Mouse (Mus musculus) gonadal fat pad, adult 2 months (tissue): Measurements from ENCODE around the gene Gprc5c. TPM values are rescaled to one million over a fixed set of nuclear protein-coding genes. Genes with fewer than 3 reads are reported as not detected.

ENCODE experiments used
- DNase-seq: peaks from one replicate; pipeline ENCODE4 v3.0.0-alpha.2; 2012; ENCODE audit warnings: low read depth
- polyA plus RNA-seq: library from polyadenylated mRNA; depleted of rRNA; stranded (reverse); fragments of >200 nt; gene quantifications from 2 replicates; pipeline ENCODE4 v1.2.3, GENCODE M21; 2012; rRNA removed

Gprc5c gene
- polyA plus RNA-seq, 1 experiment, result 93.0 TPM

DNA sequence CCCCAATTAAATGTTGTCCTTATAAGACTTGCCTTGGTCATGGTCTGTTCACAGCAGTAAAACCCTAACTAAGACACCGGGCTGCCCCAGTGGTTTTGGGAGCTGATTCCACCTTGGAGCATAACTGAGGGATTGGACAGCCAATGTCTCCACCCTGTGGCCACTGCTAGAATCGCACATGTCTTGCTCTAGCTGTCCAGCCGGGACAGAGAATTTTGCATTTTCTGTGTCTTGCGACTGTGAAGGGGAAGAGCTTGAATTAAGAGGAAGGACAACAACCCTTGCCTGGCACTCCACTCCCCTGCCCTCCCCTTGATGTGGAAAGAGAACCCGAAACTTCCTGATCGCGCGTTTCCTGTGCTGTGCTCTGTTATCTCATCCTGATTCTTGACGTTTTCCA is 61.9 kb downstream of the Gprc5c start:
- no peak for DNase-seq

DNA sequence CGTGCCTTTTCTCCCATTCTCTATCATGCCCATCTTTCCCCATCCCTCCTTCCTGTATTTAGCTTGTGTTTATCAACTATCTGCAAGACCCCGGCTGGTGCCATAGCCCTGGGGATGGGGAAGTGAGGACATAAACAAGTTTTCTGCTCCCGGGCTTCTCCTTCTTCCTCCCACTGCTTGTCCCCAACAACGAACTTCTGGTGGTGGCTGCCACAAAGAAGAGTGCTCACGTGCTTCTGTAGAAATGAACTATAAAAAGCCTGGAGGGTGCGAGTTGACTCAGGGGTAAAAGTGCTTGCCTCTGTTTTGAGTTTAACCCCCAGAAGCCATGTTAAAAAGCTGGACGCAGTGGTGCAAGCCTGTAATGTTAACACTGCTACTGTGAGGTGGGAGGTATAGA is 64.0 kb downstream of the Gprc5c start:
- no peak for DNase-seq

GRCm38 (mm10) chr11:114917120-114917519 is 66.2 kb downstream of the Gprc5c start:
- no peak for DNase-seq

Other genes with a start within 250 kb of the Gprc5c start
- gene Rpl38, start 182.6 kb upstream of the Gprc5c start, polyA plus RNA-seq, result 621 and 723 TPM in 2 replicates
- gene Ttyh2, start 175.7 kb upstream of the Gprc5c start, polyA plus RNA-seq, result 26.9 and 40.8 TPM in 2 replicates
- gene Dnaic2, start 123.7 kb upstream of the Gprc5c start, polyA plus RNA-seq, result 1.6 and 2.0 TPM in 2 replicates
- 1.3 and 1.5 TPM in 2 replicates for gene Kif19a, start 85.8 kb upstream of the Gprc5c start, polyA plus RNA-seq
- gene Btbd17, start 55.2 kb upstream of the Gprc5c start, polyA plus RNA-seq, result 4.5 and 8.2 TPM in 2 replicates
- gene Gpr142, start 52.2 kb upstream of the Gprc5c start, polyA plus RNA-seq, result 0.90 and 3.6 TPM in 2 replicates
- gene Cd300a, start 38.9 kb downstream of the Gprc5c start, polyA plus RNA-seq, result 4.1 and 5.6 TPM in 2 replicates
- gene Cd300lb, start 83.2 kb downstream of the Gprc5c start, polyA plus RNA-seq, result 1.6 and 3.7 TPM in 2 replicates
- gene Cd300c, start 118.0 kb downstream of the Gprc5c start, polyA plus RNA-seq, result 0.22 and 0.26 TPM in 2 replicates
- gene Cd300ld, start 138.8 kb downstream of the Gprc5c start, polyA plus RNA-seq, result 2.5 and 4.9 TPM in 2 replicates
- 4.4 and 4.8 TPM in 2 replicates for gene Cd300c2, start 150.7 kb downstream of the Gprc5c start, polyA plus RNA-seq
- gene Cd300ld2, start 165.0 kb downstream of the Gprc5c start, polyA plus RNA-seq, result 0.65 and 0.74 TPM in 2 replicates
- gene Cd300ld4, start 175.9 kb downstream of the Gprc5c start, polyA plus RNA-seq, result 1.3 and 1.5 TPM in 2 replicates
- gene Cd300ld5, start 186.6 kb downstream of the Gprc5c start, polyA plus RNA-seq, result 6.8 and 6.9 TPM in 2 replicates
- gene Cd300ld3, start 197.3 kb downstream of the Gprc5c start, polyA plus RNA-seq, result 16.4 and 37.6 TPM in 2 replicates
- gene Cd300e, start 211.0 kb downstream of the Gprc5c start, polyA plus RNA-seq, result 0.19 and 0.24 TPM in 2 replicates
- gene Rab37, start 240.3 kb downstream of the Gprc5c start, polyA plus RNA-seq, result 0.60 and 0.72 TPM in 2 replicates